Mouse (Mus musculus): ENCODE results near the gene Naa20. TPM values are rescaled to one million over a fixed set of nuclear protein-coding genes. Genes with fewer than 3 reads are reported as not detected.
A peak's percentile ranks its signal among the peaks of the same experiment; 100 is the strongest.

Gene Naa20
- total and polyA plus RNA-seq, 2 experiments from 2014 or later: 104 to 166 TPM

GRCm38 (mm10) chr2:145955844-145956243, 53.9 kb downstream of the Naa20 start:
- 49% methylated on average over 10 of the region's 10 CpGs for WGBS
- Histone ChIP-seq H3K27me3 (ENCODE audit: insufficient read depth, low read length) (no peaks in the 10 kb centered on the region), H3K4me2 (ENCODE audit: low read depth, low read length) (no peak overlapping the region), H3K9me3 (ENCODE audit: low read length) (no peaks in the 10 kb centered on the region), H3K36me3 (ENCODE audit: insufficient read depth, low read length) (no peaks in the 10 kb centered on the region), H3K9ac (replicated peaks; ENCODE audit: low read length) (no peak overlapping the region), H3K27ac (no peak overlapping the region), H3K4me3 (ENCODE audit: low read length) (no peak overlapping the region), H3K4me1 (ENCODE audit: insufficient read depth, low read length) (0 out of 2 replicates have a peak, but pooled peaks cover 4% of the 10 kb centered on the region)
- ATAC-seq (no peak), DNase-seq (ENCODE audit: low spot score) (no peak)
- no peak for TF ChIP-seq CTCF (IDR thresholded peaks at IDR 0.05; ENCODE audit: low read depth)

GRCm38 (mm10) chr2:145956318-145956717, 54.4 kb downstream of the Naa20 start:
- no peak overlapping the region for H3K4me3 ChIP-seq (ENCODE audit: low read length)
- ATAC-seq (no peak), DNase-seq (ENCODE audit: low spot score) (no peak)
- H3K36me3 ChIP-seq (ENCODE audit: insufficient read depth, low read length): no peaks in the 10 kb centered on the region
- WGBS: 66% methylated on average over 5 of the region's 5 CpGs
- TF ChIP-seq CTCF (IDR thresholded peaks at IDR 0.05; ENCODE audit: low read depth): no peak
- H3K9ac ChIP-seq (replicated peaks; ENCODE audit: low read length): no peak overlapping the region
- no peaks in the 10 kb centered on the region for H3K9me3 ChIP-seq (ENCODE audit: low read length)
- 0 out of 2 replicates have a peak, but pooled peaks cover 4% of the 10 kb centered on the region for H3K4me1 ChIP-seq (ENCODE audit: insufficient read depth, low read length)
- H3K27ac ChIP-seq: no peak overlapping the region
- no peak overlapping the region for H3K4me2 ChIP-seq (ENCODE audit: low read depth, low read length)
- H3K27me3 ChIP-seq (ENCODE audit: insufficient read depth, low read length): no peaks in the 10 kb centered on the region

- Histone ChIP-seq H3K4me3 (ENCODE audit: low read length) (no peak overlapping the region), H3K36me3 (ENCODE audit: insufficient read depth, low read length) (no peaks in the 10 kb centered on the region), H3K4me1 (ENCODE audit: insufficient read depth, low read length) (0 out of 2 replicates have a peak, but pooled peaks cover 4% of the 10 kb centered on the region), H3K9me3 (ENCODE audit: low read length) (no peaks in the 10 kb centered on the region), H3K4me2 (ENCODE audit: low read depth, low read length) (no peak overlapping the region), H3K9ac (replicated peaks; ENCODE audit: low read length) (no peak overlapping the region), H3K27ac (no peak overlapping the region), H3K27me3 (ENCODE audit: insufficient read depth, low read length) (no peaks in the 10 kb centered on the region)
- 11% methylated on average over 4 of the region's 4 CpGs for WGBS
- DNase-seq (ENCODE audit: low spot score): peak; percentile 85
- ATAC-seq: peak; percentile 56; the same call in 1 of the 2 replicates
- peak; percentile 87 for TF ChIP-seq CTCF (IDR thresholded peaks at IDR 0.05; ENCODE audit: low read depth)
Measured at GRCm38 (mm10) chr2:145957450-145957849, 55.6 kb downstream of the Naa20 start.

GRCm38 (mm10) chr2:145958097-145958496, 56.2 kb downstream of the Naa20 start:
- ATAC-seq (no peak; the same call in 1 of the 2 replicates), DNase-seq (ENCODE audit: low spot score) (peak; percentile 40)
- Histone ChIP-seq H3K36me3 (ENCODE audit: insufficient read depth, low read length) (no peaks in the 10 kb centered on the region), H3K4me2 (ENCODE audit: low read depth, low read length) (no peak overlapping the region), H3K27ac (no peak overlapping the region), H3K9ac (replicated peaks; ENCODE audit: low read length) (no peak overlapping the region), H3K4me3 (ENCODE audit: low read length) (no peak overlapping the region), H3K9me3 (ENCODE audit: low read length) (no peaks in the 10 kb centered on the region), H3K4me1 (ENCODE audit: insufficient read depth, low read length) (0 out of 2 replicates have a peak, but pooled peaks cover 4% of the 10 kb centered on the region), H3K27me3 (ENCODE audit: insufficient read depth, low read length) (no peaks in the 10 kb centered on the region)
- 40% methylated on average over 6 of the region's 6 CpGs for WGBS
- TF ChIP-seq CTCF (IDR thresholded peaks at IDR 0.05; ENCODE audit: low read depth): no peak

- H3K9ac ChIP-seq (replicated peaks; ENCODE audit: low read length): no peak overlapping the region
- no peaks in the 10 kb centered on the region for H3K36me3 ChIP-seq (ENCODE audit: insufficient read depth, low read length)
- ATAC-seq: peak; percentile 72; the same call in 1 of the 2 replicates
- H3K9me3 ChIP-seq (ENCODE audit: low read length): no peaks in the 10 kb centered on the region
- no peak for TF ChIP-seq CTCF (IDR thresholded peaks at IDR 0.05; ENCODE audit: low read depth)
- H3K27ac ChIP-seq: no peak overlapping the region
- H3K27me3 ChIP-seq (ENCODE audit: insufficient read depth, low read length): no peaks in the 10 kb centered on the region
- H3K4me1 ChIP-seq (ENCODE audit: insufficient read depth, low read length): 0 out of 2 replicates have a peak, but pooled peaks cover 4% of the 10 kb centered on the region
- no peak overlapping the region for H3K4me3 ChIP-seq (ENCODE audit: low read length)
- 35% methylated on average over 7 of the region's 7 CpGs for WGBS
- H3K4me2 ChIP-seq (ENCODE audit: low read depth, low read length): no peak overlapping the region
- no peak for DNase-seq (ENCODE audit: low spot score)
Measured at GRCm38 (mm10) chr2:145958551-145958950, 56.7 kb downstream of the Naa20 start.

GRCm38 (mm10) chr2:145961861-145962260, 60.0 kb downstream of the Naa20 start:
- peak; percentile 22; the same call in 1 of the 2 replicates for TF ChIP-seq CTCF (IDR thresholded peaks at IDR 0.05; ENCODE audit: low read depth)
- no peak overlapping the region for H3K4me3 ChIP-seq (ENCODE audit: low read length)
- no peaks in the 10 kb centered on the region for H3K36me3 ChIP-seq (ENCODE audit: insufficient read depth, low read length)
- no peaks in the 10 kb centered on the region for H3K9me3 ChIP-seq (ENCODE audit: low read length)
- ATAC-seq (no peak), DNase-seq (ENCODE audit: low spot score) (peak; percentile 45)
- H3K4me2 ChIP-seq (ENCODE audit: low read depth, low read length): no peak overlapping the region
- H3K4me1 ChIP-seq (ENCODE audit: insufficient read depth, low read length): 0 out of 2 replicates have a peak, but pooled peaks cover 4% of the 10 kb centered on the region
- no peak overlapping the region for H3K27ac ChIP-seq
- H3K27me3 ChIP-seq (ENCODE audit: insufficient read depth, low read length): no peaks in the 10 kb centered on the region
- 58% methylated on average over 5 of the region's 5 CpGs for WGBS
- H3K9ac ChIP-seq (replicated peaks; ENCODE audit: low read length): no peak overlapping the region

Small RNA genes within 50 kb of the gene (microRNA-seq; reads per million reads assigned to microRNA genes)
- gene Gm25026: 0 reads per million in 2 experiments

Other genes starting within 250 kb of the Naa20 start
- 11.7 and 16.2 TPM in 2 replicates for gene Rin2, start 226.9 kb upstream of the Naa20 start, total RNA-seq (2014; rRNA removed)
- 9.4 and 9.8 TPM in 2 replicates for gene Rin2, start 226.9 kb upstream of the Naa20 start, polyA plus RNA-seq (2015; fragmentation: Nextera tagmentation; extraction: Ambion mirVana)
- gene Cfap61, start 32.7 kb downstream of the Naa20 start, total RNA-seq (2014; rRNA removed): 2.6 and 4.1 TPM in 2 replicates
- gene Cfap61, start 32.7 kb downstream of the Naa20 start, polyA plus RNA-seq (2015; fragmentation: Nextera tagmentation; extraction: Ambion mirVana): 3.7 and 5.4 TPM in 2 replicates
- 12.3 and 14.6 TPM in 2 replicates for gene Crnkl1, start 32.9 kb downstream of the Naa20 start, total RNA-seq (2014; rRNA removed)
- 15.1 and 19.6 TPM in 2 replicates for gene Crnkl1, start 32.9 kb downstream of the Naa20 start, polyA plus RNA-seq (2015; fragmentation: Nextera tagmentation; extraction: Ambion mirVana)